Mouse (Mus musculus): ENCODE results near the gene Uckl1.

DNA sequence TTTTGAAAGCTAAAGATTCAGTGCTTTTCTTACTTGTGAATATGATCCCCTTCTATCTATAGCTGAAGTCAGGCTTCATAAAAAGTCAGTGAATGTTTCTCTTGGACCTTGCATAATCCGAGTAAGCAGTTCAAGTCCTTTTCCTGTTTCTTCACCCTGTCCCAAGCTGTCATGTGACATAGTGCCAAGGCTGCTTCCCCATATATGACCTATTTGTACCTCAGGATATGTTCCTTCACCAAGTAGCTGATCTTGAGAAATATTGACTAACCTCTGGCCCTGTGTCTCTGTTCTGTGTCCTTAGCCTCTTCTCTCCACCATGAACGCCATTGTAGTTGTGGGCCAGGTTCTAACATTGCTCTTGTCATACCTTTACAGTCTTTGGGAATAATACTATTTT lies 48.3 kb downstream of the Uckl1 start:
- no peak for TF ChIP-seq CTCF (conservative IDR thresholded peaks at IDR 0.05; ENCODE audit: low read length)
- no peak for TF ChIP-seq POU5F1 (IDR thresholded peaks at IDR 0.05; ENCODE audit: borderline replicate concordance, low read length)

Measured in E14TG2a.4 (cell line).